Mouse (Mus musculus): Measurements from ENCODE around the gene Asap2.
"Not testable (repeated sequence)": the region's sequence is repeated elsewhere in the genome, so short reads cannot be mapped to it uniquely, and the experiment has no call there.

The Asap2 gene

DNA sequence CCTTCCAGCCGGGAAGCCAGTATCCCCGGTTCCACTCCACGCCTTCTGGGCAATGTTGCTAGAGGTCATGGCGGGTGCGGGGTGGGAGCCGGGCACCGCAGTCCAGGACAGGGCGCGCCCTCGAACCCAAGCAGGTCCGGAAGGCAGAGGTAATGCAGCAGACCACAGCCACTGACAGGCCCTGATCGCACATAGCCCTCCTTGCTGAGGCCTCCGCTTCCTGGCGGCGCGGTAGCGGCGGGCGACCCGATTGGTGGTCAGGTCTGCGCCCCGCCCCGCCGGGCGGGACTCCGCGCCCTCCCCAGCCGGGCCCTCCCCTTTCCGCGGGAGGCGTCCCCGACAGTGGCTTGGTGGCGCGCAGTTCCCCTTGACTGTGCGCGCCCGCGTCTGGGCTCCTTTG lies at the start of gene Asap2:
TSS of gene Asap2 (plus strand) at position 328 of the 400 bp plus-strand sequence.
- DNase-seq: peak; percentile 9 to 17

DNA sequence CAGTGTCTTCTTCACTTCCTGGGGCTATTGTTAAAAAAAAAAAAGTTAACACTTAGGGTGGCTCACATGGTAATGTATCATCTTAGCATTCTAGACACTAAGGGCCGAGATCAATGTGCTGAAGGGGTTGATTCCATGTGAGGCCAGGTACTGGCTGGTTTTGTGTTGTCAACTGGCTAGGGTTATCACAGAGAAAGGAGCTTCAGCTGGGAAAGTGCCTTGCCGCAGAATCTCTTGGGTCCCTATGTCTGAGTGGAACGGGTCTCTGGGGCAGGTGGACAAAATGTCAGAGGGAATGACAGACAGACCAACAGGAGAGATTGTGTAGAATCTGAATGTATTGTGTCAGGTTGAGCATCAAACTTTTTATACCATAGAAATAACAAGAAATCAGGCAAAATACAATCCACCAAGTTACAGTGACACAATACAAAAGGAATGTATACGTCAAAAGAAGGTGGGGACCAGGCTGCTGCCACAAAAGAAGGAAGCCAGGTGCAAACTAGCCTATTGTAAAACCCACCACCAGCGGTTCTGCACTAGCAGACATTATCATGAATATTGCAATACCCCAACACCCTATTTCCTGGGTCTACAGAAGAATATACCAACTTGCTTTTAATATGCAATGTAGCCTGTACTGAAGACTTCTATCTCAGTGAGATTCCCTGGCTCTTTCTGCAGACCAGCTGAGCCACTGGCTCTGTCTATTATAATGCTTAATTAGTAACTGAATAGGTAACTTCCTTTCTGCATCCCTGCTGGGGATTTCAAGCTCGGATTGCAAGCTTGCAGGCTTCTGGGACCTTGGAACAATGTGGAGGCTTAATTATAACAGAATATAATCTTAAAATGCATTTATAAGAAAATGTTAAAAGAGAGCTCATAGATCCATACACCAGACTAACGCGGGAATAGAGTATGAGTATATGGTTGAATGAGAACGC lies 42.9 kb upstream of the Asap2 start:
- not testable (repeated sequence) for DNase-seq

DNA sequence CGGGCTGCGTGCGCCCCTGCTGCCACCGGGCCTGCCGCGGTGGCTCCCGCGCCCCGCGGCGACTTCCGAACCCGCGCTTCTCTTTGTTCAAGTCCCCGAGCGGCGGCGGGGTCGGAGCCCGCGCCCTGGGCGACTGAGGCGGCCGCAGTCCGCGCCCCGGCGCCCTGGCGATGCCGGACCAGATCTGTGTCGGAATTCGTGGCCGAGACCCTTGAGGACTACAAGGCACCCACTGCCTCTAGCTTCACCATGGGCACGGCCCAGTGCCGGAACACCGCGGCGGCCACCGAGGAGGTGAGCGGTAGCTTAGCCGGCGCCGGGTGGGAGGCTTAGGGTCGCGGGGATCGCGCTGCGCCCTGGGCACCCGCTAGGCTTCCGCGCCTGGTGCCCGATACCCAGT lies 320 bp downstream of the Asap2 start:
- peak in 1 of 2 experiments; percentile 1 for DNase-seq

DNA sequence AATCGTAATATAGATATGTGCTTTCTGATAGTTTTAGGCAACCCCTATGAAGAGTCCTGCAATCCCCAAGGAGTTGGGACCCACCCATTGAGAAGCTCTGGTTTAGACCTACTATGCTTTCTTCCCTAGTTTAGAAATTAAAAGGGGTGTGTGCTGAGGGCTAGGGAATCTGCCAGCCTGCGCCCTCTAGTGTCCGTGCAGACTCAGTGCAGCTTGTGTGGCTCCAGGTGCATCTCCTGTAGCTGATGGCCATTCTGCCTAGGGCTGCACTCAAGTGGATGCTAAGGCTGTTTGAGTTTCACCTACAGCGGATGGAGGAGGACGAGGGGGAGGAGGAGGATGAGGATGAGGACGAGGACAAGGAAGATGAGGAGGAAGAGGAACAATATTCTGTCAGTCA lies 40.6 kb downstream of the Asap2 start:
- DNase-seq: peak; percentile 3 to 5

DNA sequence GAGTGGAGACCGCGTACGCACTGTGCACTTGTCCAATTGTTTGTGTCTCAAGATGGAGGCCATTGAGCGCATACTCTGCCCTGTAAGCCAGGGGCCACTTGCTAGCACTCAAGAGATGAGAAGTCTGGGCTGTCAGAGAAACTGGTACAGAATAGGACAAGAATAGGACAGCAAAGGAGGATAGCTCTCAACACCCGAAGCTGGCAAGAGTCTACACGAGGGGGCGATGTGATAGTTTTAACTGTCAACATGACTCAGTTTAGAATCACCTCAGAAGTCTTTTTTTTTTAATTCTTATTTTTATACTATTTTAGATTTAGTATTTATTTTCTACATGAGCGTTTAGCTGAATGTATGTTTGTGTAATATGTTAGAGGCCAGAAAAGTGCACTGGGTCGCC lies 56.5 kb downstream of the Asap2 start:
- DNase-seq: not testable (repeated sequence)

DNA sequence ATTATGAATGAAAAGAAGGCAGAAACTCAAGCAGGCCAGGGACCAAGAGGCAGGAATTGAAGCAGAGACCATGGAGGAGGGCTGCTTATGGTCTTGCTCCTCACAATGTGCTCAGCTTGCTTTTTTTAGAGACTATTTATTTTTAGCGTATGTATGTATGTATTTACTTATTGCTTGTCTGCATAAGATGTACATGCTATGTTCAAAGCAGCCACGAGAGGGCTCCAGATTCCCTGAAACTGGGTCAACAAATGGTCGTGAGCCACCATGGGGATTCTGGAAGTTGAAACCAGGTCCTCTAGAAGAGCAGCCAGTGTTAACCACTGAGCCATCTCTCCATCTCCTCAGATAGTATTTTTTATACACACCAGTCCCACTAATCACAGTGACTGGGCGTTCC lies 85.5 kb downstream of the Asap2 start:
- DNase-seq: peak; percentile 80 to 82

DNA sequence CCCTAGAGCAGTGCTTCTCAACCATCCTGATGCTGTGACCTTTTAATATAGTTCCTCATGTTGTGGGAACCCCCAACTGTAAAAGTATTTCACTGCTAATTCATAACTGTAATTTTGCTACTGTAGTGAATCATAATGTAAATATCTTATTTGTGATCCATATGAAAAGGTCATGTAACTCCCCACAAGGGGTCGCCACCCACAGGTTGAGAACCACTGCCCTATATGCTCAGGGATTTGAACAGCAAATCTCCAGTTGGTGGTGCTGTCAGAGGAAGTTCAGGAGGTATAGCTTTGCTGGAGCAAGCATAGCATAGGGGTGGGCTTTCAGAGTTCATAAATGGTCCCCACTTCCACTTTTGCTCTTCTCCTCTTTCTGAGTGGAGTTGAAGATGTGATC lies 99.9 kb downstream of the Asap2 start:
- DNase-seq: peak in 1 of 2 experiments; percentile 6

DNA sequence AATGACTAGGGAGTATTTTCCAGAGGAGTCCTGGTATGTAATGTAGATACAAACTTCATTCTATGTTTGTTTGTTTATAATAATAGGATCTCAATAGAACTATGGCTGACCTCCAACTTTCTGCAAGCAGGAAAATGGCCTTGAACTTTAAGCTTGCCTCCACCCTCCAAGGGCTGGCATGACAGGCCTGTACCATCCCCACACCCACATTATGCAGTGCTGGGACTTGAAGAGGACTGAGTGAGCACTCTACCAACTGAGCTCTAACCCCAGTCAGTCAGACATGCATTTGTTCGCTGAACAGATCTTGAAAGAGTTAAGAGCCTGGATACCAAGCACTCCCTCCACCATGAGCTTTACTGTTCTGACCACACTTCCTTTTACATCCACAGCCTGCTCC lies 102.2 kb downstream of the Asap2 start:
- DNase-seq: not testable (repeated sequence)

DNA sequence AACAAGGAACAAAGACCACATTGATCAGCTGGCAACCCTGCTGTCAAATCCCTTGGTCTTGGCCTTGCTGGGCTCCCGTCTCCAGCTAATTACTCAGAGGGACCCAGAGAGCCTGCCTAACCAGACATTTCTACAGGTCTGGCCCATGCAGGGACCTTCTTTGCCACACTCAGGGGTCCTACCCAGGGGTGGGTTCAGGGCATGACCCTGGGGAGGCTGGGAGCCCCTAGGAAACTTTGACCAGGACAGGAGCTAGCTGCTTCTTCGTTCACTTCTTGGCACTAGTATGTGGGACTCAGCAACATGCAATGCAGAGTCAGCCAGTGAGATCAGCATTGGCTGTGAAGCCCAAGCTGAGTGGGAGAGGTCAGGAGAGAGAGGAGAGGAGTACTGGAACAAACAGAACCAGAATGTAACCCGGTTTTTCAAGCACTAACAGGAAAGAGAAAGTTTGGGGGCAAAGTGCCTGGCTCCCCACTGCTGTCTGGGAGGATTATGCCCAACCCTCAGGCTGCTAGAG lies 107.6 kb downstream of the Asap2 start:
- not testable (repeated sequence) for DNase-seq

DNA sequence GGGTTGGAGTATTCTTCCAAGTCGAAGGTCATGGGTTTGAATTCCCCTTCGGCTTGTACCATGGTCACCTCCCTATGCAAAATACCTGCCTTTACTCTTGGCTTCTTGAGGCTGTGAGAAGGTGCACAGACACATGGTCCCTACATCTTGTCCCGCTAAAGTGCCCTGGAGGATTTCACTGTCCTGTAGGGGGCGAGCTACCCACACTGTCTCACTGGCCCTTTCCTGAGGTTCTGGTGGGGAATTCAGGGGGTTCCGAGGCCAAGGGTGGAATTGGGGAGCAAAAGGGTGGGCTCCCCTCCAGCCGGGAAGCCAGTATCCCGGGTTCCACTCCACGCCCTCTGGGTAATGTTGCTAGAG lies 120.8 kb downstream of the Asap2 start:
- DNase-seq: not testable (repeated sequence)

DNA sequence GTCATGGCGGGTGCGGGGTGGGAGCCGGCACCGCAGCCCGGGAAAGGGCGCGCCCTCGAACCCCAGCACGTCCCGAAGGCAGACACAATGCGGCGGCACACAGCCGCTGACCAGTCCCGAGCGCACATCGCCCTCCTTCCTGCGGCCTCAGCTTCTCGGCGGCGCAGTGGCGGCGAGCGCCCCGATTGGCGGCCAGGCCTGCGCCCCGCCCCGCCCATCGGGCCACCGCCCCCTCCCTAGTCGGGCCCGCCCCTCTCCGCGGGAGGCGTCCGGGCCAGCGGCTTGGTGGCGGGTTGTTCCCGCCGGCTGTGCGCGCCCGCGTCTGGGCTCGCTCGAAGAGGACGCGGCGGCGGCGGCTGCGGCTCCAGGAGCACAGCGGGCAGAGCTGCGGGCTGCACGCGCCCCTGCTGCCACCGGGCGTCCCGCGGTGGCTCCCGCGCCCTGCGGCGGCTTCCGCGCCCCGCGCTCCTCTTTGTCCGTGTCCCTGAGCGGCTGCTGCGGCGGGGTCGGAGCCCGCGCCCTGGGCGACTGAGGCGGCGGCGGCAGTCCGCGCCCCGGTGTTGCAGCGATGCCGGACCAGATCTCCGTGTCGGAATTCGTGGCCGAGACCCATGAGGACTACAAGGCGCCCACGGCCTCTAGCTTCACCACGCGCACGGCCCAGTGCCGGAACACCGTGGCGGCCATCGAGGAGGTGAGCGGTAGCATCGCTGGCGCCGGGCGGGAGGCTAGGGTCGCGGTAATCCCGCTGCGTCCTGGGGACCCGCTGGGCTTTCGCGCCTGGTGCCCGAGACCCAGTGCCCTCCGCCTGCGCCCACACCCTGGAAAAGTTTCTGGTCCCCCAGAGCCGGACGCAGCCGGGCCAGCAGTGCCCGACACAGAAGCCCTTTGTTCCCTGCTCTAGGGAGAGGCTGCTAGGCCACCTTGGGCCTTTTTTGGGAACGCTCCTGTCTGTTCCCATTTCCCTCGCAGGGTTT lies 121.5 kb downstream of the Asap2 start:
- peak; percentile 83 to 92 for DNase-seq

DNA sequence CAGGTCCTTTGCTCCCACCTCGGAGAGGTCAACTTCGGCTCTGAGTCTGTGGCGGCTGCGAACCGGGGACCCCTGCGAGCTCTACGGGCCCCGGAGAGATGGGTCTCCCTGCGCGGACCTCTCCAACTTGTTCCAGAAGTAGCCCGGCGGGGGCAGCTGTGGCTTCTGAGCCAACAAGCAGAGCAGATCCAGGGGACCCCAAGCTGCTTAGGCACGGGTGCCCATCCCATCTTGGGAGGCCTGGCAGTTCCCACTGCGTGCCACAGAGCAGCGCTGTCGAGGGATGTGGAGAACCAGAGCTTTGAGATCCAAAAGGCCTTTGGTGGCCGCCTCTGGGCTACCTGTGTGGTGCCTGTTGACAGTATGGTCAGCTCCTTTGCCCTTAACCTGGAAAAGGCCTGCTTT lies 122.2 kb downstream of the Asap2 start:
- peak; percentile 82 to 89 for DNase-seq

DNA sequence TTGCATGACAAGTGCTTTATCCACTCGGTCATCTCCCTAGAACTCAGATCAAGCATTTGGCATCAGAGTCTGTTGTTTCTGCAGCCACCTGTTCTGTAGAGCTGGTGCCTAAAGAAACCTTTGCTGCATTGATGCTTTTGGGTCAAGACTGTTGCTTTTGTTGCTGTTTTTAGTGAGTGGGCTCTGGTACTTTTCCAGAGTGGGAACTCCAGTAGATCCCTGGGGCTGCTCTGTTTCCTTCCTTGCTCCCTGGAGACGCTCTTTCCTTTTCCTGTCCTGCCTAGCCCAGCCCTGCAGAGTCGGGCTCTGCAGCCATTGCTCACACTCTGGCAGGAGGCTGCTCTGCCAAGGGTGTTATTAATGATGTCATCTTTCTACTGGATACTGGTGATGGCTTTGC lies 129.2 kb downstream of the Asap2 start:
- peak; percentile 51 to 55 for DNase-seq

DNA sequence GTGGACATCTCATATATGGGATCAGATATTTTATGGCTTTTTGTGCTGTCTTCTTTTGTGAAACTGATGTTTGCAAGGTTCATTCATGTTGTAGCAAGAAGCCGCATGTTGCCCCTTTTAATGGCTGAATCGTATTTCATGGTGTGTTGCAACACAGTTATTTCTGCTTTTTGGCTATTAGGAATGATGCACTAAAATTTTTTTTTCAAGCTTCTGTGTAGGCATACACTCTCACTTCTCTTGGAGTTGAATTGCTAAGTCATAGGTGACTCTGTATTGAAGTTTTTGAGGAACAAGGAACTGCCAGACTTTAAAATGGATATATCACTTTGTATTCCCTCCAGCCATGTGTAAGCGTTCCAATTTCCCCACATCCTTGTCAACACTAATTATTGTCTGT lies 132.6 kb downstream of the Asap2 start:
- DNase-seq: no peak

DNA sequence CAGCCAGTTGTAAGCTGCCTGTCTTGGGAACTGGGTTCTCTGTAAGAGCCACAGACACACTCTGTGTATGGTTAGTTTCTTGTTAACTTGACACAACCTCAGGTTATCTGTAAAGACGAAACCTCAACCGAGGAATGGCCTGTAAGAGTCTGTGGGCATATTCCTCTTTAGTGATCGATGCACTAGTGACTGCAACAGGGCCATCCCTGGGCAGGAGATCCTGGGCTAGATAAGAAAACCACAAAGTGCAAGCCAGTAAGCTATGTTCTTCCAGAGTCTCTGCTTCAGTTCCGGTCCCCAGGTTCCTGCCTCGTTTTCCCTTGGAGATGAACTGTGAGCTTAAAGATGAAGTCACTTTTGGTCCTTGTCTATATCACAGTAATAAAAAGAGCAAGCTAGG lies 133.4 kb downstream of the Asap2 start:
- no peak for DNase-seq

DNA sequence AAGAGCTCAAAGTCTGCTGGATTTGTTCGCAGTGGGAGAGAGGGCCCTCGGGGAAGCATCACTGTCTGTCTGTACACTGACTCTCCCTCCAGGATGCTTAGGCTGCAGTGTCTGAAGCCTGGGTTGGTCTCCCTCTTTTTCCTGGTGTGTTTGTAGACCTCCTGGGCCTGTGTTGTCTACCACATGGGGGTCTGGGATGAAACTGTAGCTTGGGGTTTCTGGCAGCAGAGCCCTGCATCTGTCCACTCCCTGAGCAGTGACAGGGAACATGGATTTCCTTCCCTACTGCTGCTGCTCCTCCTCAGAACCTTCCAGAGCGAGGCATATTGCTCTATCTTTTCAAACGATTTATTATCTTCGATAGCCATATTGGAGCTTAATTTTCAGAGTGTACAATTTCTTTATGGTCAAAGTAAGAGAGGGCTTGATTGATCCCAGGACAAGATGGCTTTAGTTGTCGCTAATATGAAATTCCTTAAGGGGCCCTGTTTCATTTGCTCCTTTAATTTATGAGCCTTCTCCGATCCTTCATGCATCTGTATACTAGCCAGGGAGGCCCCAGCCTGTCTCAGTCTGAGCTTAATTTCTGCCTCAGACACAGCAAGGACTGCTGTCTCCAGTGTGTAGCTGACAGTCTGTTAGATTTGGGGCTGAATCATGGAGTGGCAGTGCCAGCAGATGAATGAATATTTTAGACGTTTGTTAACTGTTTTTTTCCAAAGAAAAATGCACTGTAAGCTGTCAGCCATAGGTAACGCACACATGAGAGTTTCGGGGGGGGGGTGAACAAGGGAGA lies 135.6 kb downstream of the Asap2 start:
- peak; percentile 7 to 32 for DNase-seq

DNA sequence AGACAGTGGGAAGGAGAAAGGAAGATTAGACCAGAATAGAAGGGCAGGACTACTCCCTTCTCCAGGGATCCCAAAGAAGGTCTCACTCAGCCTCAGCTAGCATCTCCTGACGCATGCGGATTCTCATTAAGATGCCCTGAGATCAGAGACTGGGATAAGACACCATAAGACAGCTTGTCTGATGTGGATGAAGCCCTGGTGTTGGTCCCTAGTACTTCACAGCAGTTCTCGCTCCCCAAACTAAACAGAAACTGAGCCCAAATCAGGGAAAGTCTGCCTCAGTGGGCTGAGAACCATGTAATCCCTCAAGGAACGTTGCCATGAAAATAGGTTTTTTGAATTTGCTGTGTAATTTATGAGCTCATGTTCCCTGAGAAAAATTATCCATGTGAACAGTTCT lies 136.3 kb downstream of the Asap2 start:
- DNase-seq: peak in 1 of 2 experiments; percentile 10

DNA sequence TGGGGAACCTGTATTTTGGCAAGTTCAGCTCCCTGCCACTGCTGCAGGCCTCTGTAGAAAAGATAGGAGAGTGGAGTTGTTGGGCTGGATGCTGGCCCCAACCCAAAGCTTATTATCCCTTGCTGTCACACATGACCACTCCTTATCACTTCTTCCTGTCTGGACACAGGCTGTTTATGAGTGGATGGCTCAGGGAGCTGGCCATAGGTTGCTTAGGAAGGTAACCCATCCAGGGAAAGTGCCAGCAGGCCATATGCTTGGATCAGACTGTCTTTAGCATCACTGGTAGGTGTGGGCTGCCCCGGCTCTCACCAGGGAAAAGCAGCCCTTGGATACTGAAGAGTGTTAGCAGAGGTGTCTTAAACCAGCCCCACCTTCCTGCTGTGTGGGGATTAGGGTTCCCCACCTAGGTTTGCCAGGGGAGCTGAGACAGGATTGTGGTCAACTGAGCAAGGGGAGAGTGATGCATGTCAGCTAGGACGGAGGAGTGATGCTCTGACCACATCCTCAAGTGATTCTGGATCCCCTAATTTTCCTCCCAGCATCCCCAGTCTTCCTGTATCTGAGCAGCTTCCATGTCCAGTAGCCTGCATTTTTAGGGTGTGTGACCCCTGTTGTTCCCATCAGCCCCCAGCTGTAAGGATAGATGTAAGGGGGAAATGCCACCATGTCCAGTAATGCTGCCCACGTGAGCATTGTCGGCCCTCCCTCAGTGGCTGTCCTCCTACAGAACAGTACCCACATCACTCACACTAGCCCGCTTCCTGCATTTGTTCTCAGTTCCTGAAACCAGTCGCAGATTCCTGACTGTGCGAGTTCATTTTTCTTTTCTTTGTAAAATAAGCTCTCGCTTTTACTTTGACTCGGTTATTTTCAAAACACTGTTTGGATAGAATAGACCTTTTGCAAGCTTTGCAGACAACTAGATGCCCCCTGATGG lies 138.9 kb downstream of the Asap2 start:
- DNase-seq: peak; percentile 49 to 60

DNA sequence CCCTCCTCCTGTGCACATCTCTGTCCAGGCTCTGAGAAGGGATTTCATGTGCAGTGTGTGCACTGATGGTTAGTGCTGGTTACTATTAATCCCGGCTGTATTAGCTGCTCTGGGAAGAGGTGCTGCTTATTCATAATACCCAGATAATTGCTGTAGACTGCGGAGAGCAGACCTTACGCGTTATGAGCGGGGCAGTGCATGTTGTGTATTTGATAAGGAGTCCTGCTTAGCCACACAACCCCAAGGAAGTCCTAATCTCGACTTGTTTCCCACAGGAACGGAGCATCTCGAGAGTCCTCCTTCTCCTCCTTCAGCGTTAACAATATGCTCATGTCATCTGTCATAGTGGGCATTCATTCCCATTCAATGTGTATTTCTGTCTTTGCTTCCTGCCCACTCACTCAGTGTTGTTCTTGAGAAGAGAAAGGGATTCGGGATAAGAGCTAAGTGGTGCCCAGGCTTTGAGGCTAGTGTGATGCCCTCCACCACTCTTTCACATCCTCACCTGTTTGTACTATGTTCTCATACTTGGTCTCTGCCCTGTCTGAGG lies 140.1 kb downstream of the Asap2 start:
- DNase-seq: no peak

DNA sequence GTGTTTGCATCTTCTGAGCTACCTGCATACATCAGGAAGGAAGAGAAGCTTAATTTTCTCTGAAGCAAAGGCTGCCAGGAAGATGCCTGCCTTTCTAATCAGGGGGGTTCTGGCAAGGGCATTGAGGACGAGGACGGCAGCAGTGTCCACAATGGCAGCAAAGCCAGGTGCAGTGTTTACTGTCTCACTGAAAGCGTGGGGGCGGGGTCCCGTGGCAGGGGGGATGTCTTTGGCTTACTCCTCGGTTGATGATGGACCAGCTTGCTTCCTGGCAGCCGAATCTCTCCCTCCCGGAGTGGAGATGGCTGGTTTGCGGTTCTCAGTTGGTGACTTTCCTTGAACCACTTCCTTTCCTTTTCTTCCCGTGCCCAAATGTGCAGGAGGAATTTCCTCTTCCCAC lies 142.3 kb downstream of the Asap2 start:
- peak; percentile 65 to 69 for DNase-seq

DNA sequence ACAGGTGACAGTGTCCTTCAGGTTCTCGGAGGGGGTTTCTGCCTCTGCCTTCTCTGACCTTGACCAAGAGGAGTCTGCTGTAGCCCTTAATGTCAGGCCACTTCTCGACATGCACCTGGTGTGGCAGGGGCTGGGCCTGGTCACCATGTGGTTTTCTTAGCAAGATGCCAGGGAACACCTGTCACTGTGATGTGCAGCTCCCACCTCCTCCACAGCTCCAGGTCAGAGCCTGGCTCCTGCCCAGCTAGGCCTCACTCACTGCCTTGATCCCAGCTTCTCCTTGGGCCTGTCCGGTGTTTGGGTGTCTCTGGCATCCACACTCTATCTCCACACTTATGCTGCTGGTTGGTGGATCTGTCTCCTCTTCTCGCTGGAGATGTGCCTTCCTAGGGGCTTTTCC lies 142.8 kb downstream of the Asap2 start:
- DNase-seq: peak; percentile 45 to 62
